In the genomic region with DNA sequence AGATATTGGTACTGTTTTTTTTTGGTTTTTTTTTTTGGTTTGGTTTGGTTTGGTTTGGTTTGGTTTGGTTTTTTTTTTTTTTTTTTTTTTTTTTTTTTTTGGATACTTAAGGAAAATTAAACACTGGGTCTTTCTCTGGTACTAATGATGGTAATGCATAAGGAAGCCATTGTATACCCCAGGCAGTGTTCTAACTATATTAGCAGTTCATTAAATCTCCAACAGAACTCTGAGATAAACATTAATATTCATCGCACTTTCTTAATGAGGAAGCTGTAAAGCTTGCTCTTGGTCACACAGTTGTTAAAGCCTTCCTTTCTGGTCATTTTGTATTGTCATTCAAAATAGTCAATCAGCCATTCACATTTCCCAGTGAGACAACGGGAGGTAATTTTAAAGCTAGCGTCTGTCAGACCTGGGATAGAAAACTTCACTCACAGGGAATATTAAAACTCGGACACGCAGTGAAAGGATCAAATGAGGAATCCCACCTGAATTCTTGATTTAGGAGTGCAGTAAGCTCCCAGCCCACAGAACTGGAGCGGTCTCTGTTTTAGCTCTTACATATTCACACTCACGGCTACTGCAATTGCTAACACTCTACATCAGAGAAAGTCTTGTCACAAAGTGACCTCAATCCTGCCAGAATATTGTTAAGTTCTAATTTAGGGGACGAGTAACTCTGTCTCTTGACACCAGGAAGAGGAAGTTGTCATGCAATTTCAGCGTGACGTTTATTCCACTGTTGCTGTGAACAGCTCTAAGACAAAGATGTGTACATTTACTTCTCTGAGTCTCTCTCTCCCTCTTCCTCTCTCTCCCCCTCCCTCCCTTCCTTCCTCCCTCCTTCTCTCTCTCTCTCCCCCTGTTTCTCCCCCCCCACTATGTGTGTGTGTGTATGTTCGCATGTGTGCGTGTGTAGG, we compare ENCODE assay signal across 1 mouse cellular context.
TF ChIP-seq lines count a peak whose summit lies in the region.

No protein-coding gene starts in this region.

TF ChIP-seq in CH12.LX, 34 proteins besides CTCF, POLR2A, EP300 and RAD21:
- no peak for TF ChIP-seq GABPA (IDR thresholded peaks at IDR 0.05; ENCODE audit: insufficient replicate concordance, low read depth, low read length)
- TF ChIP-seq PAX5 (IDR thresholded peaks at IDR 0.05; ENCODE audit: low read length): no peak
- TF ChIP-seq MEF2A (IDR thresholded peaks at IDR 0.05; ENCODE audit: borderline replicate concordance, low read depth, low read length): no peak
- no peak for TF ChIP-seq USF2 (conservative IDR thresholded peaks at IDR 0.05; ENCODE audit: low read depth, low read length)
- peak; percentile 58 for TF ChIP-seq ZNF384 (IDR thresholded peaks at IDR 0.05; ENCODE audit: low read depth, low read length)
- TF ChIP-seq USF1 (IDR thresholded peaks at IDR 0.05; ENCODE audit: low read depth, low read length): no peak
- peak; percentile 62; the same call in 1 of the 2 replicates for TF ChIP-seq ELF1 (IDR thresholded peaks at IDR 0.05; ENCODE audit: low read depth, low read length)
- no peak for TF ChIP-seq JUN (IDR thresholded peaks at IDR 0.05; ENCODE audit: insufficient read depth, low read depth, low read length)
- no peak for TF ChIP-seq BHLHE40 (IDR thresholded peaks at IDR 0.05; ENCODE audit: low read depth, low read length)
TF ChIP-seq in CH12.LX: peak in this region for 2.
